Mouse (Mus musculus) G1E (cell line): ENCODE measurements at regions not wholly inside any gene's neighbourhood (a gene's known extent, or its start where the extent isn't known, plus 50 kb on each side); places are given as distances from the start of the nearest gene placed in this dataset.

Source experiments
- CTCF ChIP-seq: IDR thresholded peaks from 2 replicates; pipeline ENCODE4 v1.5.1; 2012; ENCODE audit warnings: low read depth, low read length, inconsistent platforms, mixed read lengths
- GATA1 ChIP-seq: IDR thresholded peaks from 2 replicates; pipeline ENCODE4 v1.6.1; 2012; ENCODE audit warnings: borderline replicate concordance, low read length, inconsistent platforms, mixed read lengths

- TF ChIP-seq GATA1, result no peak
- TF ChIP-seq CTCF, result no peak
Observed at GRCm38 (mm10) chr12:112345797-112346196, 143.5 kb upstream of the A530016L24Rik start.
